Mouse (Mus musculus) liver, embryonic 18 days (tissue): ENCODE measurements around the gene Dnase2b. TPM values are rescaled to one million over a fixed set of nuclear protein-coding genes. Genes with fewer than 3 reads are reported as not detected.

Experiments
- polyA plus RNA-seq: library from polyadenylated mRNA; depleted of rRNA; stranded (reverse); fragments of >200 nt; gene quantifications from 2 replicates; pipeline ENCODE4 v1.2.3, GENCODE M21; 2012; rRNA removed

The Dnase2b gene
- polyA plus RNA-seq, result 6.0 and 6.2 TPM in 2 replicates

GRCm38 (mm10) chr3:146615496-146615895 lies at the start of gene Dnase2b:
TSS of gene Dnase2b (minus strand) at chr3:146615596.

GRCm38 (mm10) chr3:146651217-146651616 lies 35.8 kb upstream of the Dnase2b start, which contains the start of gene 4930503B20Rik:
TSS of gene 4930503B20Rik (minus strand) at chr3:146651317.

DNA sequence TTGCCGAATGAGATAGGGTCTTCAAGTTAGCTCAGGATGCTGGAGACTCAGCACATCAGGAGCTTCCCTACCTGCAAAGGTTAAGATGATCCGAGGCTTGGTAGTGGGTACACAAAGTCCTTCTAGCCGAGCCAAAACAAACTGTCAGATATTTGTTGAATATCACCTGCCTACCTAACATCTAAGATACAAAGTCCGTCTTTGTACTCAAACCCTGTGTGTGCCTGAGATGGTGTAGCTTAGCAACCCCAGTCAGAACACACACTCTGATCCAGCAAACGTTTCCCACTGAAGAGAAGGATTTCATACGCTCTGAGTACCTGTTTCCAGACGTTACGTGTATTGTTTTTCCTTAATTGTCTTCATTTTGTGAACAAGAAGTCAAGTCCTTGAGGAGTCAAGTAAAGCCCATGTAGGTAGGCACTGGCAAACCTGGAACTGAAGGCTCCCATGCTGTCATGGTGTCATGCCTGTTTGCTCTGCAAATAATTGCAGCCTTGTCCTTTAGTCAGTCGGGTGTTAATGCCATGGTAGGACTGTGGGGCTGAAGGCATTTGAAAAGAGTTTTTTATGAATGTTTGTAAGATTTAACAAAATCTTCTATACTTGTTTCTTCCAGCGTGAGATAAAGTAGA lies 45.1 kb downstream of the Dnase2b start, which contains the start of gene Uox:
Uox (plus strand) TSS at position 279 of the 635 bp plus-strand sequence.

Other genes starting within 250 kb of the Dnase2b start
- 10.5 and 11.0 TPM in 2 replicates for gene Ssx2ip, start 211.0 kb downstream of the Dnase2b start, polyA plus RNA-seq
- 3.5 and 3.6 TPM in 2 replicates for gene Ctbs, start 165.8 kb downstream of the Dnase2b start, polyA plus RNA-seq
- 1.1 TPM in 2 replicates for gene Spata1, start 115.8 kb downstream of the Dnase2b start, polyA plus RNA-seq
- 203 and 214 TPM in 2 replicates for gene Gng5, start 115.8 kb downstream of the Dnase2b start, polyA plus RNA-seq
- gene Rpf1, start 94.2 kb downstream of the Dnase2b start, polyA plus RNA-seq, result 16.8 and 17.7 TPM in 2 replicates
- gene Uox, start 45.2 kb downstream of the Dnase2b start, polyA plus RNA-seq, result 651 and 835 TPM in 2 replicates
- not detected in 2 replicates for gene 4930503B20Rik, start 35.7 kb upstream of the Dnase2b start, polyA plus RNA-seq
- gene Samd13, start 70.0 kb upstream of the Dnase2b start, polyA plus RNA-seq, result 0.06 and 0.19 TPM in 2 replicates
- 6.9 and 7.7 TPM in 2 replicates for gene Prkacb, start 197.4 kb upstream of the Dnase2b start, polyA plus RNA-seq
- 0.31 and 0.38 TPM in 2 replicates for gene Ttll7, start 236.8 kb upstream of the Dnase2b start, polyA plus RNA-seq